Mouse (Mus musculus) liver, adult 2 months (tissue): ENCODE measurements around the gene Cebpb.

Source experiments
- CTCF ChIP-seq: fragments of 200-500 bp; IDR thresholded peaks from 2 replicates; pipeline ENCODE4 v1.5.1; 2011; ENCODE audit warnings: low read depth, low read length, control low read depth
- POLR2A ChIP-seq: fragments of 200-500 bp; IDR thresholded peaks from 2 replicates; pipeline ENCODE4 v1.6.1; 2011; ENCODE audit warnings: low read length, control low read depth; ENCODE audit not compliant: insufficient read depth; ENCODE audit errors: extremely low read depth

DNA sequence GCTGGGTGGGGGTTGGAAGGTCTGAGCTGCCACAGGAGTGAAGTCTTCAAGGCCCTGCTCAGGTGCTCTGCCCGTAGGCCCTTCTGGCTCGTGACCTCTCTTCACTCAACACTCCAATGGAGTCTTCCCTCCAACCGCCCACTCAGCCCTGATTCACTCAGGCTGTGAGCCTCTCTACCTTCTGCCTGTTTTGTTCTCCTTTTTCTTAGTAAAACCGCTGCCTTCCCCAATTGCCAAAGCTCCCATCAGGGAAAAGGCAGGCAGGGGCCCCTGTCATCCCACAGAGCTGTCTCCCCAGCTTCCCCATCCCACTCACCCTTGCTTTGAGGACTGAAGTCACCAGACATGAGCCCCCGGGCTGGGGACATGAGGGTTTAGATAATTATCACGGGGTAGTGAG is 26.3 kb downstream of the Cebpb start:
- TF ChIP-seq CTCF (no peak), POLR2A (no peak)
